Mouse (Mus musculus) E14TG2a.4 (cell line): Measurements from ENCODE around the gene Prr5.

Experiments used
- H3K27me3 ChIP-seq: 2 replicates; pipeline ENCODE4 v1.6.1; 2014; ENCODE audit warnings: low read length, control low read depth; ENCODE audit not compliant: insufficient read depth
- H3K36me3 ChIP-seq: 2 replicates; pipeline ENCODE4 v1.6.1; 2014; ENCODE audit warnings: low read length, control low read depth; ENCODE audit not compliant: insufficient read depth
- H3K4me1 ChIP-seq: replicated peaks from 2 replicates; pipeline ENCODE4 v1.6.1; 2014; ENCODE audit warnings: low read depth, low read length, control low read depth
- H3K4me3 ChIP-seq: replicated peaks from 2 replicates; pipeline ENCODE4 v1.5.1; 2014; ENCODE audit warnings: mild to moderate bottlenecking, low read length
- H3K9me3 ChIP-seq: 2 replicates; pipeline ENCODE4 v1.6.1; 2014; ENCODE audit warnings: low read length, control low read depth
- CTCF ChIP-seq: conservative IDR thresholded peaks from 2 replicates; pipeline ENCODE4 v1.5.1; 2014; ENCODE audit warnings: low read length
- NANOG ChIP-seq: IDR thresholded peaks from 2 replicates; pipeline ENCODE4 v1.6.1; 2014; ENCODE audit warnings: borderline replicate concordance, low read length, mixed read lengths
- POU5F1 ChIP-seq: IDR thresholded peaks from 2 replicates; pipeline ENCODE4 v1.6.1; 2014; ENCODE audit warnings: low read length, borderline replicate concordance

Gene Prr5

GRCm38 (mm10) chr15:84653151-84653550 lies 16.3 kb upstream of the Prr5 start:
- H3K9me3 ChIP-seq = no peaks in the 10 kb centered on the region
- no peak for TF ChIP-seq CTCF
- no peak for TF ChIP-seq POU5F1
- TF ChIP-seq NANOG = no peak
- peaks cover 14% of the 10 kb centered on the region for H3K27me3 ChIP-seq

GRCm38 (mm10) chr15:84653979-84654966 lies 15.1 kb upstream of the Prr5 start:
- Histone ChIP-seq H3K36me3 (no peaks in the 10 kb centered on the region), H3K4me3 (peak overlapping the region; percentile 56), H3K9me3 (no peaks in the 10 kb centered on the region), H3K4me1 (peaks cover 70% of the 10 kb centered on the region), H3K27me3 (peaks cover 14% of the 10 kb centered on the region)
- no peak for TF ChIP-seq CTCF
- TF ChIP-seq POU5F1 = no peak
- no peak for TF ChIP-seq NANOG

More at GRCm38 (mm10) chr15:84653151-84653550, 16.3 kb upstream of the Prr5 start:
- H3K36me3 ChIP-seq = no peaks in the 10 kb centered on the region
- H3K4me1 ChIP-seq = peaks cover 59% of the 10 kb centered on the region
- no peak overlapping the region for H3K4me3 ChIP-seq

GRCm38 (mm10) chr15:84654975-84655374 lies 14.4 kb upstream of the Prr5 start:
- no peak for TF ChIP-seq NANOG
- TF ChIP-seq POU5F1 = no peak
- no peak for TF ChIP-seq CTCF
- Histone ChIP-seq H3K4me3 (peak overlapping the region; percentile 56), H3K4me1 (peaks cover 77% of the 10 kb centered on the region), H3K27me3 (peaks cover 14% of the 10 kb centered on the region), H3K36me3 (no peaks in the 10 kb centered on the region), H3K9me3 (no peaks in the 10 kb centered on the region)

GRCm38 (mm10) chr15:84656689-84657088 lies 12.7 kb upstream of the Prr5 start:
- Histone ChIP-seq H3K27me3 (peaks cover 19% of the 10 kb centered on the region), H3K4me1 (peaks cover 77% of the 10 kb centered on the region), H3K36me3 (no peaks in the 10 kb centered on the region), H3K9me3 (no peaks in the 10 kb centered on the region), H3K4me3 (no peak overlapping the region)
- TF ChIP-seq CTCF (peak; percentile 54), POU5F1 (no peak)

- H3K4me3 ChIP-seq = peak overlapping the region; percentile 17; the same call in 1 of the 2 replicates
- TF ChIP-seq NANOG = no peak
- TF ChIP-seq POU5F1 = no peak
- TF ChIP-seq CTCF = no peak
- H3K36me3 ChIP-seq = no peaks in the 10 kb centered on the region
Observed at GRCm38 (mm10) chr15:84657384-84658064, 11.9 kb upstream of the Prr5 start.

GRCm38 (mm10) chr15:84658655-84659054 lies 10.8 kb upstream of the Prr5 start:
- H3K27me3 ChIP-seq = peaks cover 19% of the 10 kb centered on the region
- H3K4me3 ChIP-seq = no peak overlapping the region
- H3K36me3 ChIP-seq = no peaks in the 10 kb centered on the region
- peaks cover 81% of the 10 kb centered on the region for H3K4me1 ChIP-seq
- H3K9me3 ChIP-seq = no peaks in the 10 kb centered on the region
- TF ChIP-seq NANOG = no peak
- no peak for TF ChIP-seq CTCF
- no peak for TF ChIP-seq POU5F1

More at GRCm38 (mm10) chr15:84657384-84658064, 11.9 kb upstream of the Prr5 start:
- peaks cover 83% of the 10 kb centered on the region for H3K4me1 ChIP-seq
- peaks cover 23% of the 10 kb centered on the region for H3K27me3 ChIP-seq
- H3K9me3 ChIP-seq = no peaks in the 10 kb centered on the region

- Histone ChIP-seq H3K9me3 (no peaks in the 10 kb centered on the region), H3K36me3 (no peaks in the 10 kb centered on the region), H3K4me3 (no peak overlapping the region), H3K27me3 (peaks cover 27% of the 10 kb centered on the region), H3K4me1 (peaks cover 82% of the 10 kb centered on the region)
- TF ChIP-seq CTCF (no peak), NANOG (no peak), POU5F1 (no peak)
Observed at GRCm38 (mm10) chr15:84659856-84660255, 9.6 kb upstream of the Prr5 start.

GRCm38 (mm10) chr15:84661274-84661673 lies 8.1 kb upstream of the Prr5 start:
- no peak overlapping the region for H3K4me3 ChIP-seq
- no peaks in the 10 kb centered on the region for H3K9me3 ChIP-seq
- TF ChIP-seq NANOG = no peak
- no peak for TF ChIP-seq CTCF
- TF ChIP-seq POU5F1 = no peak
- H3K27me3 ChIP-seq = peaks cover 31% of the 10 kb centered on the region
- H3K36me3 ChIP-seq = no peaks in the 10 kb centered on the region
- H3K4me1 ChIP-seq = peaks cover 82% of the 10 kb centered on the region
